Comparison of ENCODE assay signal across 10 mouse cellular contexts in genomic region chrX:11895396-11895795, GRCm38 (mm10).
DNase-seq lines count a peak whose midpoint lies in the region; ATAC-seq lines count a peak whose summit lies in the region.
"Had no signal": no experiment of that assay in that cellular context is flagged by ENCODE, and none has a peak within 500 bp of the region (broad histone marks: within the 10 kb centered on the region; RNA-seq: fewer than 3 reads in every experiment).

No protein-coding gene starts in this region.

- 33% methylated on average over 5 of the region's 5 CpGs for WGBS in heart, embryonic 10.5 days
- 51% methylated on average over 5 of the region's 5 CpGs for whole genome bisulfite sequencing in forebrain, embryonic 12.5 days

- no peak overlapping the region for H3K27ac ChIP-seq in heart, embryonic 10.5 days
- no peak overlapping the region for H3K27ac ChIP-seq in forebrain, embryonic 12.5 days
- H3K27ac ChIP-seq: embryonic facial prominence, embryonic 12.5 days had no signal

- H3K4me1 ChIP-seq in heart, embryonic 10.5 days, result peaks cover 34% of the 10 kb centered on the region
- H3K4me1 ChIP-seq in forebrain, embryonic 12.5 days, result peaks cover 12% of the 10 kb centered on the region

- ATAC-seq in forebrain, embryonic 12.5 days (ENCODE audit: low FRiP score), result no peak

- peaks cover 76% of the 10 kb centered on the region for H3K27me3 ChIP-seq in heart, embryonic 10.5 days (ENCODE audit: insufficient read depth, poor library complexity, severe bottlenecking)
- peaks cover 64% of the 10 kb centered on the region for H3K27me3 ChIP-seq in forebrain, embryonic 12.5 days

- DNase-seq in heart, adult 18-20 months, result peak; percentile 45 to 63
- no peak for DNase-seq in heart, embryonic 10.5 days (ENCODE audit: low spot score)
- peak; percentile 10 for DNase-seq in 3134 (ENCODE audit: extremely low read depth, insufficient read length, low spot score)
- DNase-seq in embryo, embryonic 9.5 days (ENCODE audit: extremely low spot score), result peak; percentile 37
- DNase-seq in kidney, adult 9 months, result peak; percentile 32
- no peak for DNase-seq in ovary, postnatal 10 days (ENCODE audit: low spot score)
- no peak for DNase-seq in frontal cortex, postnatal 14 days (ENCODE audit: low spot score in 2 of 2)
- DNase-seq: adrenal gland, adult 8-10 months had no signal

- H3K4me3 ChIP-seq in heart, embryonic 10.5 days, result no peak overlapping the region
- H3K4me3 ChIP-seq in forebrain, embryonic 12.5 days (replicated peaks), result no peak overlapping the region
- H3K4me3 ChIP-seq: embryonic facial prominence, embryonic 12.5 days had no signal

- H3K9ac ChIP-seq in forebrain, embryonic 12.5 days, result no peak overlapping the region
- H3K9ac ChIP-seq: embryonic facial prominence, embryonic 12.5 days had no signal

- no peaks in the 10 kb centered on the region for H3K9me3 ChIP-seq in heart, embryonic 10.5 days
- H3K9me3 ChIP-seq in forebrain, embryonic 12.5 days, result no peaks in the 10 kb centered on the region
- H3K9me3 ChIP-seq: embryonic facial prominence, embryonic 12.5 days had no signal

- H3K36me3 ChIP-seq in heart, embryonic 10.5 days, result no peaks in the 10 kb centered on the region
- H3K36me3 ChIP-seq in forebrain, embryonic 12.5 days (replicated peaks), result no peaks in the 10 kb centered on the region
- H3K36me3 ChIP-seq: embryonic facial prominence, embryonic 12.5 days had no signal

- H3K4me2 ChIP-seq in forebrain, embryonic 12.5 days, result no peak overlapping the region
- H3K4me2 ChIP-seq: embryonic facial prominence, embryonic 12.5 days had no signal

Comparison
In these comparisons a context has a peak if more than half of its experiments do, and no peak if none do; other contexts are left out.
1. DNase-seq: peak in heart, adult 18-20 months (2 of 2), 3134 (single experiment), embryo, embryonic 9.5 days (single experiment) and kidney, adult 9 months (single experiment); none in heart, embryonic 10.5 days (single experiment), ovary, postnatal 10 days (single experiment) and frontal cortex, postnatal 14 days (0 of 2).